Mouse (Mus musculus): ENCODE measurements around the gene Ell.

- no peak for TF ChIP-seq CTCF (IDR thresholded peaks at IDR 0.05; ENCODE audit: low read depth, low read length)
- no peak for TF ChIP-seq POLR2A (IDR thresholded peaks at IDR 0.05; ENCODE audit: extremely low read depth, insufficient read depth, low read length)
These were observed 53.9 kb downstream of the Ell start for GRCm38 (mm10) chr8:70593173-70593572.

All from liver, adult 2 months (tissue).